Mouse (Mus musculus): ENCODE measurements at regions not wholly inside any gene's neighbourhood (a gene's known extent, or its start where the extent isn't known, plus 50 kb on each side); places are given as distances from the start of the nearest gene placed in this dataset.

DNA sequence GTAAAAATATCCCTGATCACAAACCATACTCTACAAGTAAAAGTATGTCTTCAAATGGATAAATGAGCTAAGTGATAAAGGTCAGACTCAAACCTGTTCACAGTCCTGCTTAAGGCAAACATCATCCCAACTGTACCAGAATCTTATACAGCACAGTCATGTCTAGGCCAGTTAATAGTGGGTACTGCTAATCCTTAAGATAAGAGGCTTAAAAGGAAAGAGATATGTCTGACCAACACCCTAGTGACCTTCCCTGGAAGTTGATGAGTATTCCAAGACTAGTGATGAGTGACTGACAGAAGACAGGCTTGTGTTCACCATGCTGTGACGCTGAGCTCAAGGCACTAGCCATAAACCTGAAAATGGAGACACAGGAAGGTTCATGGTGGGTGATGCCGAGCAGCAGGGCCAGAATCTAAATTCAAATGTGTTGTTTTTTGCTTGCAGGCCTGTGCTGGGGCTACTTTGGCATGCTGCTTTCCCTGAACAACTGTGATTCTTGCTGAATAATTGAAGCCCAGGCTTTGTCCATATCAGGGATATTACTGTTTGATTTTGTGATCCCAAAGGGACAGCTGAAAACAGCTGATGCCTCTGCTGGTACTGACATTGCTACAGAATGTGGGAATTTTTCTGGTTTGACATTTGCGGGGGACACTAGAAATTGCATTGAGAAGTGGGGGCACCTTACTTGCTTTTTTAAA lies 699.9 kb downstream of the 1700064H15Rik start:
- DNase-seq (ENCODE audit: low spot score in 2 of 2) = no peak

DNA sequence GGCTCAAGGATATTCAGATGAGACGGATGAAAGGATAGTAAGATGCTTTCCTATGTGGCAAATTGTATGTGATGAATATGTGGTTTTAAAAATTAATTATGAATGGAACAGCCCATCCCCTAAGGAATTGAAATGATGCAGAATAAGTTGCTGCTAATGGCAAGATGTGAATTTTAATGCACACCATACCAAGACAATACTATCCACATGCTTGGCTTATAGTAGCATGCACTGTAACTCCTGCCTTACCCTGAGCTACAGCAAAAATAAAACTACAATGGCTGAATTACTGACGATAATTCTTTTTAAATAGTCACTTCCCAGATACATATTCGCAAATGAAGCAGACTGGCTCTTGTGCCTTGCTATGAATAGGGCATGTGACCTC lies 699.4 kb downstream of the 1700064H15Rik start:
- DNase-seq (ENCODE audit: low spot score in 2 of 2) = no peak

DNA sequence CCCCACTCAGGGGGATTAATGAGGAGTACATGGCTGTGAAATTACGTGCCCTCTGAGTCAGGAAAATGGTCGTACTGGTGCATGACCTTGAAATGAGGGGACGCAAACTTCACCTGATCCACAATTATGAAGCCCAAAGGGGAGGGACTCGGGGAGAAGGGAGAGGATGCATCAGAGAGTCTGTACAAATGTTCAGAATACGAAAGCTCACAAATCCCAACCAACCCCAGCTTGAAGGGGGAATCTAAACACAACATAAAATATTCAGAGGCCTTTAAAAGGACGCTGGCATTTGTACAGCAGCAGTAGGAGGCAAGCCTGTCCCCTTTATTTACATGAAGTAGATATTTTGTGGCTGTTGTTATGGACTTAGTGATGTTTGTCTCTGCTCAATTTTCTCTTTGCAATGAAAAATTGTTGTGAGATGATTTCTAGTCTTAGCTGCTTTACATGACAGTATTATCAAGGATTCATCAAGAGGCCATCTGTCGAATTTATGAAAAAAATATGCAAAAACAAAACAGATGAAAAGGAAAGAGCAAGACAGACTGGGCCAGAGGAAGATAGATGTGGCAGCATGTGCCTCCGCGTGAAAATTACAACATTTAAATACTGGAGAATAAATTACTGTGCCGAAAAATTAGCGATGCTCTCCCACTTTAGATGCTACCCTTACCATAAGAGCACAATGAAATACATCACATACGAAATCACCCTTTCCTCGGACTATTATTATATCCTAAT lies 695.3 kb downstream of the 1700064H15Rik start:
- DNase-seq (ENCODE audit: low spot score in 2 of 2) = no peak

DNA sequence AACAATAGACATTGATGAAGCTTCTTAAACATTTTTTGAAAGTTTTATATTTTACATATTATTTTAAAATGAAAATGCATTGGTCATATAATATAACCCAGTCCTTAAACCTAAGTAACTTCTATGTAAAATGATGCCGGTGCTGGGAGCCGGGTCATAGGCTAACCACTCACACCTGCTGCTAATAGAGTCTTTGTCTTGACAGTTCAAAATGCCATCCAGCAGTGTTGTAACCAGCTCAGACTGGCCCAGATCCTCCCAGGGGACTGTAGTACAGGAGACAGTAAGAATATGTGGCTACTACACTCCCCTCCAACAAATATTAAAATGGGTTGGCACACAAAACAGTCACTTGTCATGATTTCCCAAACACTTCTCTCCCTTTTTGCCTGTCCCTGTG lies 693.6 kb downstream of the 1700064H15Rik start:
- no peak for DNase-seq (ENCODE audit: low spot score in 2 of 2)

DNA sequence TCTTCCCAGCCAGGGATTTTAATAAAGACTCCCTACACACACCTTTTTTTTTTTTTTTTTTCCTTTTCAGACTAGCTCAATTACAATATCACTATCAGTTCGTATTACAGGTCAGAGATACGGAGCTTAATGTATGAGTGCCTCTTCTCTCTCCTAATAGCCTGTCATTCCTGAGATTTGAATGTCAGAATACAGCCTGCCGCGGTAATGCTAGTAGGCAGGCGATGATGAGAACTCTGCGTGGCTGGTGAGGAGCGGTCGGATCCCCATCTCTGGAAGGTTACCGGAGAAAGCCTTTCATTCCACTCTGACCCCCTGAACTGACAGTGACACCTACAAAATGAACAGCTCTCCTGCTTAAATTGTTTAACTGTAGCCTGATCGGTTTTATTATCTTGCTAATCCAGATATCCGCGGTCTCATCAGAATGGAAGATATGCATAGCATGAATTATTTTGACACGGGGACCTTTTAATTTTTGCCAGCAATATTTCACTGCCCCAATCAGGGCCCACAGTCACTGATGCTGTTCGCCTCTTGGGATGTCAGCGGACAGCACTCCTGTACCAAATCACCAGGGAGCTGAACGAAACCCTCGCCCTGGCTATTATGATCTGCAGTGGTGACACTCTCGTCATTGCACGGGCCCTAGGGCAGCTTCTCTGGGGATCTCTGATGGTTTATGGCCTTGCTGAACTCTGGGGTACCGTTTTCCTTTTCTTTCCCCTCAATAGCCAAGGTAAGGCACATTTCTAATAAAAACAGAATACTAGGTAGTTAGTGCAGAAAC lies 690.9 kb downstream of the 1700064H15Rik start:
- DNase-seq (ENCODE audit: low spot score in 2 of 2) = no peak

DNA sequence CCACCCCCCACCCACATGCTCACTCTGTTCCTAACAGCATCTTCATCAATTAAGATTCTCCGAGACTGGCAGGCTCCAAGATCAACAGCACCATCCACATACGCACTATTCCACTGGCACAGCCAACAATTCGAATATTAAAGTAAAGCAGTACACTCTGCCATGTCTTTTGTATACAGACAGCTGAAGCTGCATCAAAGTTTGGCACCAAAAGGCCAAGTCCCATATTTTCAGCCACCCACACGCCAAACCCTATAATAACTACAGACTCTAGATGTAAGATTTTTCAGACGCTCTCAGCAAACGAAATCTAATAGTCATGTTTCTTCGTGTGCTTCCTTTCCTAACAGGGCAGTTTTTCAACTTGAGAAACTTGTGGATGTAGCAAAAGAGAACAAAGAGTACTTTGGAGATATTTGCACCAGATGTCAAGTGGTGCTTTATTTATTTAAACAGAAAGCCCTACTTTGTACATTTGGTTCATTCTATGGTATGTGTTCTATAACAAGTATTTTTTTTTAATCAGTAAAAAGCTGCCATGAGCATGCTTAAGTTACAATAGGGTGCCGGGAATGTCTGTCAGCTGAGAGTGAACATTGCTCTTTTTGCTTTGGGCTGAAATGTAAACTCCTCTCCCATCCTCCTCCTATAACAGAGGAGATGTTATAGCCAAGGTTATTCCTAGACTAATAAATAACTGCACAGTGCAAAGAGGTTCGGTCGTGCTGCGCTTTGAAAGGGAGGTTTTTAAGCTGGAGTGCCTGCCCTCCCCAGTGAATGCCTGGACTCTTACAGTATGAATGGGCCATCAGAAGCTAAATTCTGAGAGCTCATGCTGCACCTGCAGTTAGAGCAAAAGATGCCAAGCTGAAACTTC lies 686.9 kb downstream of the 1700064H15Rik start:
- no peak for DNase-seq (ENCODE audit: low spot score in 2 of 2)

DNA sequence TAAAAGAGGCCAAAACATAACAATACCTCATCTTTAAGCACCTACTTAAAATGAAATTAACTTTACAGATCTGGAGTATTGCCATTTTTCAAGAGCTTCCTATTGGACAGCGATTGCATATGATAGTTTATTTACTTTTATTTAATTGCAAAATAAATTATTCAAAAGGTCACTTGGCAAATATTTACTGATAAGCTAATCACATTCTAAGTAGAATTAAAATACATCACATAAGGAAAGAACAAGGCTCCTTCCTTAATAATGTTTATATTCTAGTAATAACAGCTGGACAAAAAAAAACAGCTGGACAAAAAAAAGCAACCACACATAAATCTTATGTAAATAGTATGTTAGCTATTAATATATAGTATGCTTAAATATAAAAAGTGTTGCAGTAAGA lies 668.1 kb downstream of the 1700064H15Rik start:
- no peak for DNase-seq (ENCODE audit: low spot score in 2 of 2)

DNA sequence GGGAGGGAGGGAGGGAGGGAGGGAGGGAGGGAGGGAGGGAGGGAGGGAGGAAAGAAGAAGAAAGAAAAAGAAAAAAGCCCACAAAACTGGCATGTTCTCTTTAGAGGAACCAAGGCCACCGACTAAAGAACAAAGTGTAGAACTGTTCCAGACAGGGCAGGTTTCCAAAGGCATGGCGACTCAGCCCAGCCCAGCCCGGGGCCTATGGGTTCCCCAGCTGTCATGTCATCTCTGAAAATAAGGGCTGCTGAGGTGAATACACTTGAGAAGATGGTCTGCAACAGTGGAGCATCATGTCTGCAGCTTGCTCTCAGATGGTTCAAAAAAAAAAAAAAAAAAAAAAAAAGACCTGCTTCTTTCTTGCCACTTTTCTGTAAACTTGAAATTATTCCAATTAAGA lies 639.8 kb downstream of the 1700064H15Rik start:
- no peak for DNase-seq (ENCODE audit: low spot score in 2 of 2)

DNA sequence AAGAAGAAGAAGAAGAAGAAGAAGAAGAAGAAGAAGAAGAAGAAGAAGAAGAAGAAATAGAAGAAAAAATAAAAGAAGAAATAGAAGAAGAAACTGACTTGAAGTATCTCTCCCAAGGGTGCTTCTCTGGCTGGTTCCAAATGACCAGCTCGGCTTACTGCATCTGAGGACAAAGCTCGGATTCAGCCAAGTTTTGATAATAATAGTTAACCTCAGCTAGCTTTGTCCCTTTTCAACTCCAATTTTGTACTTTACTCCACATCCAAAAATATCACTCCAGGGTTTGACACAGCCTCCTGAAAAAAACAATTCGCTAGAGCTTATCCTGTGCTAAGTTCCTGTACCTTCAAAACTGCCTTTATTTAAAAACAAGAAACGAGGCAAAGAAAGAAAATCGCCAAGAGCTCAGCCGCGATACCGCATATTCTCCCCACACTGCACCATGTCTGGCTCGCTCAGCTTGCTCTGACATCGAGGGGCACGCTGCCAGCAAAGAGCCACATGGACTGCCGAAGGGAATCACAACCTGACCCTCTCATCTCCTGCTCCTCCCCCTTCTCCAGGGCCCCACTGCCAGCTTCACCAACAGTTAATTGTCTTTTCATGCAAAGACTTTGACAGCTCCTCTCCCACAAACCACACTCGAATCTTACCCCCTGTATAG lies 638.8 kb downstream of the 1700064H15Rik start:
- DNase-seq (ENCODE audit: low spot score in 2 of 2) = no peak

DNA sequence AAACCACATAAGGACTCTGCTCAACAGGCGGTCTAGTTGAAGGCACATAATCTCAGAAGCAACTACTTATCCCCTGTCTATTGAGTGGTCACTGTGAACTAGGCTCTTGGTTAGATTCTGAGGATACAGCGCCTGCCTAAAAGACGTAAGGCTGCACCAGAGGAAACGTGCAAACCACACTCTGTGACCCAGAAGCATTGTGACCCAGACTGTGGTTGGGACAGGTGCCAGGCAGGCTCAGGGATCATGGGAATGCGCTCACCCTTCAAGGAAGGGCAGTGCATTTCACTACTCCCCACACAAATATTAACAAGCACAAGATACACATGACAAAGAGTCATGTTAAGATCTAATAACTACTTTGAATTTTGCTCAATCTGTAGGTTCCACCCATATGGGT lies 628.3 kb downstream of the 1700064H15Rik start:
- DNase-seq (ENCODE audit: low spot score in 2 of 2) = no peak

DNA sequence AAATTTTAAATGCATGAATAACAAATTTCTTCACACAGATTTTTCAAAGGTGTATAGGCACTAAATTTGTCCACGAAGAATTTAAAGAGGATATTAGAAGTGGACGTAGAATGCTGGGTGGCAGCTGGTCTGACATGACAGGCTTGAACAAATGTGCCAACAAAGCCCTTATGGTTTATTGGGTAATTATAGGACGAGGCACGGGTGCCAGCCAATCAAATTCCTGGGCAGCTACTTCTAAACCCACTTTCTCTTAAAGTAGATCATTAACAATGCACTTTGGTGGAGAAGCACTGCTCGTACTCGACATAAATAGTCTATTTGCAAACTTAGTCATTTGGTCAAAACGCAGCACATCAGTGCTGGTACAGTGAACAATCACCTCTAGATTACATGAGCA lies 626.4 kb downstream of the 1700064H15Rik start:
- no peak for DNase-seq (ENCODE audit: low spot score in 2 of 2)

DNA sequence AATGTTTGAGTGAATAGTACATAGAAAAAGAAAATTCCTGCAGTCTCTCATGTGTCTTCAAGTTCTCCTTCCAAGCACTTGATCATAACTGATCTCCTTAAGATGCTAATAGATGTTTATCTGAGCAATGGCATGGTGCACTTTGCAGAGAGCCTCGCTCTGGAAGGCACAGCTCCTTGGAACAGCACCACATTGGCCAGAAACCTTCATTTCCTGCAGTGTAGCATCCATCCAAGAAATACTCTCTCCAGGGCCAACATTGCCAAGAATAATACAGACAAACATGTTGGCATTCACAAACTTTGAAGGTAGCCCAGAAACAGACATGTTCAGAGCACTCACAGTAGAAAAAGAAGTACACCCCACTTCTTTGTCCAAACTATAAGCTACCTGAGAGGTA lies 623.7 kb downstream of the 1700064H15Rik start:
- DNase-seq (ENCODE audit: low spot score in 2 of 2) = no peak

DNA sequence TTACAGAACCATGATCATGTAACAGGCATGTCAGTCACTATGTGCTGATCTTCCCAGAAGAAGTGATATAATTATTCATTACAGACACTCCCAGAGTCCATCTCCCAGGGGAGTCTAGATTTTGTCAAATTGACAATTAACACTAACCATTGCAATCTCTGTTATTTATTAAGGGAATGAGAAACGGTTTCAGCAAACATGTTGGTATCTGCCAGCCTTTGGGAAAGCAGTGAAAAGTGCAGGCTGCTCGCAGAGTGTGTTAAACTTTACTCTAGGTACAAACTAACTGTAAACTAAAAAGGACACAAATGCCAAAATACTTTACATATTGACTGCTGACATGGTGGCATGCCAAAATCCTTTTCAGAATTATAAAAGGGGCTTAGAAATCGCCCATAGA lies 583.9 kb downstream of the 1700064H15Rik start:
- no peak for DNase-seq (ENCODE audit: low spot score in 2 of 2)

DNA sequence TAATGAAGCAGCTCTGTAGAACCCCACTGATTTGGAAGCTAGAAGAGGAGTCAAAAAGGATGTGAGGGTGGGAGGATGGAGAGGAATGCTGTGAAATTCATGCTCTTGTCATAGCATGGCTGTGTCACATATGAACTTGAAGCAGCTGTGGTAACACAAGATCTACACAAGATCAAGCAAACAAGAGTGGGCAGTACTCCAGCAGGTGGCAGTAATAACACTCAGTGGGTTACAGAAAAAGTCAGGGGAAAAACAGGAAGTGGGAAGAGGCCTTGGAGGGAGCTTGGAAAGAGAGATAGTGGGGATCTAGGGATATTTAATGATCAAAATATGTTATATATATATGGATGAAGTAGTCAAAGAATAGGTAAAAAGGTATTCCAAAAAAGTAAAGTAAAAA lies 582.5 kb downstream of the 1700064H15Rik start:
- DNase-seq (ENCODE audit: low spot score in 2 of 2) = no peak

DNA sequence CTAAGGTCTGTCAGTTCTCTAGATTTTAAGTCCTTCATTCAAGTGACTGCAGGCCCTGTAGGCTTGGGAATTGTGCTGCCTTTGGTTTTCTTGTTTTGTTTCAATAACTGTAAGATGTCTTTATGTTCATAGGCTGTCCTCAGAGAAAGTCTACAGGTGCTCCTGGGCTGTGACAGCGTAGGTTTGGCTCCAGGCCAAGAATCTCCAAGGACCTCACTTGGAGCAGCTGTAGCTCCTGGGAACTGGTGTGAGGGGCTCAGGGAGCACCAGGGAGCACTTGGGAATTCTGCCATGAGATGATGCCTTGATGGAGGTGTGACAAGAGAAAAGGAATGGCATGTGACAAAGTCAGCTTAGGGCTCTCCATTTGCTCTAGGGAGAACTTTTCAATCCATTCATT lies 581.9 kb downstream of the 1700064H15Rik start:
- DNase-seq (ENCODE audit: low spot score in 2 of 2) = no peak

DNA sequence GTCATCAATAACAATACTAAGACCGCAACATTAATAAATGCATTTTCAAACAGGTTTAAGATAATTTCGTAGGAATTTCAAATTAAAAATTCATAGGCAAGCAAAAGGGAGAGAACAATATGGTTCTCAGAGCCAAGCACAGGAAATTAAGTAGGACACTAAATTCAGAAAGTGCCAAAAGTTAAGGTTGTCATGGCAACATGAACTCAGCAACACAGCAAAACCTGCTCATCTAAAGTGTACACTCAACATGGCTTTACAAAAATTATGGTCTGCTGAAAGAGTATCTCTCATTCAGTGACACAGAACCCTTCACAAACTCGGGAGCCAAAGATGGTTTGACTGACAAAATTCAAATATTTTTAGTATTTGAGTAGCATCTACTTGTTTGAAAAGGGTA lies 572.5 kb downstream of the 1700064H15Rik start:
- DNase-seq (ENCODE audit: low spot score in 2 of 2) = no peak

DNA sequence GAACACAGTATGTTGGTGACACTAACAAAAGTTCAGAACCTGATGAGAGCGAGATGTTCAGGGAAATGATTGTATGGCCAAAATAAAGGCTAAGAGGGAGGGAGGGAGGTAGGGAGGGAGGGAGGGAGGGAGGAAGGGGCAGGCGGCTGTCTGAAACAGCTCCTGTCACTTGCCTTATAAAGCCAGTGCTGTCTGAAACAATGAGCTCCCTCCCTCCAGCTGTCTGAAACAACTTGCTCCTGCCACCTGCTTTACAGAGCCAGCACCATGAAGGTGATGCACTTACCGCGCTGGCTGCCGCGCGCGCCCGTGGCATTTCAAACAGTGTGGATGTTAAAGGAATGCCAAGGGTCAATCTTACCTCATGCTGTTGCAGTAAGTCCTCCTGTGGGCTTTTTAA lies 571.9 kb downstream of the 1700064H15Rik start:
- no peak for DNase-seq (ENCODE audit: low spot score in 2 of 2)

DNA sequence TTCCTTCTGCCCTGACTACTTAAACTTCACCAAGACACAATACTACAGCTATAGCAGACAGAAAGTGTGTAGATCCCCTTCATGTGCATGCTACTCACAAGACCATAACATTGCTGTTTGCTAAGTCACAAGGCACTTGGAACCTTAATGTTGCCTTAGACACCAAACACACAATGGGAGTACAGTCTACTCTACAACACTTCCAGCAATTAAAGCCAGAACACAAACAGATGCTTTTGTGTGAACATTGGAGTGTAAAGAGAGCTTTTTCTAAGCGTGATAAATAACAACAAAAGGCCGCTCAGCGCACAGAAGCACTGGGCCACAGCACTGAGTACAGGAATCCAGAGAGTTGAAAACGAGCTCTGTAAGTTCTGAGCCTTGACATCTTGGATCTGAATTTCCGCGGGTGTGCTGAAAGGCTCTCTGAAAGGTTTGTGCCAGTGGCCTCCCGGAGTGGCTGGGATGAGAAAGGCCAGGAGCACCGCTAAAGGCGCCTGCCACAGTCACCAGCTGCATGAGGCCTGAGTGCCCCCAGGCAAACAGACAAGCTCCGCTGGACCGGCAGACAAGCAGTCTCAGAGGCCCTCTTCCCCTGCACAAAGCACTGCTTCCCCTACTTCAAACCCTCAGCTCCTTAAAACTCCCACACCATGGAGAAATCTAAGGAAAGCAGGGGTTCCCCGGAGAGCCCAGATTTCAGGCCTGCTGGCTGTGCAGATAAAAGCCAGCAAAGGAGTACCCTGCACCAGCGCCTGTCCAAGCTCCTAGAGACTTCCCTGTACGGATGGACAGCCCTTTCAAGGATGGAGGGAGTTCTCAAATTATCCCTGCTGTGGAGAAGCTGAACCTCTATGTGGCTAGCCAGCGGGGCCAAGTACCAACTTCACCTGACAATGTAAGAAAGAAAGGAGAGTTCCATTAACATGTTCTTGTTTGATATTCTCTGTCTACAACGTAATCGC lies 568.3 kb downstream of the 1700064H15Rik start:
- DNase-seq (ENCODE audit: low spot score in 2 of 2) = no peak

DNA sequence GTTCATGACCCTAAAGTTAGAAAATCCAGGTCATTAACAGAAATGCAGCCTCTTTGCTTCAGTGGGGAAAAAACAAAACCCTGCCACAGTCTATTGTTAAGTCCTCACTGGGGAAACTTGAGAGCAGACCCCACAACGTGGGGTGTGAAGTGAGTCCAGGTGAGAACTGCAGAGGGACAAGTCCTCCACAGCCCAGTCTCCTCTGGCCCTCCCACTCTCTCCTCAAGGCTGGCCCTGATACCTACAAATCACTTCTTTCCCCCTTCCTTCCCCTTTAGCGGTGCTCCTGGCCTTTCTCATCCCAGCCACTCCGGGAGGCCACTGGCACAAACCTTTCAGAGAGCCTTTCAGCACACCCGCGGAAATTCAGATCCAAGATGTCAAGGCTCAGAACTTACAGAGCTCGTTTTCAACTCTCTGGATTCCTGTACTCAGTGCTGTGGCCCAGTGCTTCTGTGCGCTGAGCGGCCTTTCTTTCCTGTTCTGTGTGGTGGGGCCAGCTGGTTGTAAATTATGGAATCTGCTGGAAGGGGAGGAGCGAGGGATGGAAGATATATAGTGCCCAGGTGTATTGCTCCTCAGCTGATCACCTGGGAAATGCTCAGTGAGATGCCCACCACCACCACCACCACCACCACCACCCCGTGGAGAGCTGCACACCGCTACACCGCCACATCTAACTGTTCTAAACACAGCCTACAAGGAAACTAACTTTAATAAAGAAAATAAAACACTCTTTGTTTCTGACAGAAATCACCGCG lies 566.8 kb downstream of the 1700064H15Rik start:
- no peak for DNase-seq (ENCODE audit: low spot score in 2 of 2)

Data from adrenal gland, adult 18-20 months (tissue).